Mouse (Mus musculus): Measurements from ENCODE around the gene Stra6. TPM values are rescaled to one million over a fixed set of nuclear protein-coding genes. Genes with fewer than 3 reads are reported as not detected.

Gene Stra6
- polyA plus RNA-seq, 1 experiment from 2014 or later, result 10.1 TPM

- ATAC-seq (ENCODE audit: low FRiP score, low TSS enrichment) (no peak), DNase-seq (no peak)
- Histone ChIP-seq H3K27me3 (ENCODE audit: control insufficient read depth, insufficient read depth, low read length) (no peaks in the 10 kb centered on the region), H3K4me2 (ENCODE audit: low read length) (no peak overlapping the region), H3K9ac (replicated peaks; ENCODE audit: low read length) (no peak overlapping the region), H3K4me1 (ENCODE audit: control insufficient read depth, insufficient read depth, low read length) (no peaks in the 10 kb centered on the region), H3K9me3 (ENCODE audit: control insufficient read depth, low read length) (no peaks in the 10 kb centered on the region), H3K36me3 (ENCODE audit: control insufficient read depth, insufficient read depth, low read length) (no peaks in the 10 kb centered on the region), H3K27ac (replicated peaks; ENCODE audit: low read depth, low read length) (no peak overlapping the region), H3K4me3 (replicated peaks; ENCODE audit: low read depth, low read length) (no peak overlapping the region)
- 82% methylated on average over 5 of the region's 5 CpGs for WGBS
Observed at GRCm38 (mm10) chr9:58031895-58032294, 31.7 kb upstream of the Stra6 start.

- Histone ChIP-seq H3K4me1 (ENCODE audit: control insufficient read depth, insufficient read depth, low read length) (peaks cover under 1% of the 10 kb centered on the region; the same call in 1 of the 2 replicates), H3K27ac (replicated peaks; ENCODE audit: low read depth, low read length) (no peak overlapping the region), H3K4me3 (replicated peaks; ENCODE audit: low read depth, low read length) (no peak overlapping the region), H3K9me3 (ENCODE audit: control insufficient read depth, low read length) (no peaks in the 10 kb centered on the region), H3K4me2 (ENCODE audit: low read length) (no peak overlapping the region), H3K9ac (replicated peaks; ENCODE audit: low read length) (no peak overlapping the region), H3K36me3 (ENCODE audit: control insufficient read depth, insufficient read depth, low read length) (no peaks in the 10 kb centered on the region), H3K27me3 (ENCODE audit: control insufficient read depth, insufficient read depth, low read length) (no peaks in the 10 kb centered on the region)
- WGBS, result 69% methylated on average over 2 of the region's 2 CpGs
- no peak for DNase-seq
- ATAC-seq (ENCODE audit: low FRiP score, low TSS enrichment), result no peak
Observed at GRCm38 (mm10) chr9:58035519-58035918, 28.1 kb upstream of the Stra6 start.

GRCm38 (mm10) chr9:58035951-58036698 lies 27.5 kb upstream of the Stra6 start:
- no peaks in the 10 kb centered on the region for H3K27me3 ChIP-seq (ENCODE audit: control insufficient read depth, insufficient read depth, low read length)
- H3K9ac ChIP-seq (replicated peaks; ENCODE audit: low read length), result no peak overlapping the region
- WGBS, result 79% methylated on average over 7 of the region's 7 CpGs
- ATAC-seq (ENCODE audit: low FRiP score, low TSS enrichment) (no peak), DNase-seq (no peak)
- no peak overlapping the region for H3K27ac ChIP-seq (replicated peaks; ENCODE audit: low read depth, low read length)
- no peaks in the 10 kb centered on the region for H3K9me3 ChIP-seq (ENCODE audit: control insufficient read depth, low read length)
- no peak overlapping the region for H3K4me2 ChIP-seq (ENCODE audit: low read length)
- peaks cover 7% of the 10 kb centered on the region for H3K4me1 ChIP-seq (ENCODE audit: control insufficient read depth, insufficient read depth, low read length)
- H3K4me3 ChIP-seq (replicated peaks; ENCODE audit: low read depth, low read length), result no peak overlapping the region
- no peaks in the 10 kb centered on the region for H3K36me3 ChIP-seq (ENCODE audit: control insufficient read depth, insufficient read depth, low read length)

GRCm38 (mm10) chr9:58036961-58037360 lies 26.6 kb upstream of the Stra6 start:
- H3K4me1 ChIP-seq (ENCODE audit: control insufficient read depth, insufficient read depth, low read length), result peaks cover 15% of the 10 kb centered on the region

GRCm38 (mm10) chr9:58038500-58039168 lies 25.0 kb upstream of the Stra6 start:
- H3K9ac ChIP-seq (replicated peaks; ENCODE audit: low read length), result no peak overlapping the region
- H3K9me3 ChIP-seq (ENCODE audit: control insufficient read depth, low read length), result no peaks in the 10 kb centered on the region
- H3K4me2 ChIP-seq (ENCODE audit: low read length), result no peak overlapping the region
- ATAC-seq (ENCODE audit: low FRiP score, low TSS enrichment), result peak; percentile 74; the same call in 1 of the 2 replicates
- peak; percentile 95 for DNase-seq
- H3K27ac ChIP-seq (replicated peaks; ENCODE audit: low read depth, low read length), result no peak overlapping the region
- no peaks in the 10 kb centered on the region for H3K27me3 ChIP-seq (ENCODE audit: control insufficient read depth, insufficient read depth, low read length)
- H3K4me3 ChIP-seq (replicated peaks; ENCODE audit: low read depth, low read length), result no peak overlapping the region
- peaks cover 32% of the 10 kb centered on the region for H3K4me1 ChIP-seq (ENCODE audit: control insufficient read depth, insufficient read depth, low read length)
- no peaks in the 10 kb centered on the region for H3K36me3 ChIP-seq (ENCODE audit: control insufficient read depth, insufficient read depth, low read length)
- 19% methylated on average over 19 of the region's 19 CpGs for WGBS

More at GRCm38 (mm10) chr9:58036961-58037360, 26.6 kb upstream of the Stra6 start:
- Histone ChIP-seq H3K27ac (replicated peaks; ENCODE audit: low read depth, low read length) (no peak overlapping the region), H3K4me2 (ENCODE audit: low read length) (no peak overlapping the region), H3K4me3 (replicated peaks; ENCODE audit: low read depth, low read length) (no peak overlapping the region), H3K36me3 (ENCODE audit: control insufficient read depth, insufficient read depth, low read length) (no peaks in the 10 kb centered on the region), H3K27me3 (ENCODE audit: control insufficient read depth, insufficient read depth, low read length) (no peaks in the 10 kb centered on the region), H3K9me3 (ENCODE audit: control insufficient read depth, low read length) (no peaks in the 10 kb centered on the region), H3K9ac (replicated peaks; ENCODE audit: low read length) (no peak overlapping the region)
- no peak for DNase-seq
- ATAC-seq (ENCODE audit: low FRiP score, low TSS enrichment), result no peak
- 81% methylated on average over 4 of the region's 4 CpGs for WGBS

GRCm38 (mm10) chr9:58040977-58041376 lies 22.6 kb upstream of the Stra6 start:
- Histone ChIP-seq H3K9ac (replicated peaks; ENCODE audit: low read length) (no peak overlapping the region), H3K27ac (replicated peaks; ENCODE audit: low read depth, low read length) (peak overlapping the region; percentile 73), H3K4me1 (ENCODE audit: control insufficient read depth, insufficient read depth, low read length) (peaks cover 55% of the 10 kb centered on the region)

GRCm38 (mm10) chr9:58042391-58042790 lies 21.2 kb upstream of the Stra6 start:
- no peak for DNase-seq
- Histone ChIP-seq H3K9ac (replicated peaks; ENCODE audit: low read length) (no peak overlapping the region; the same call in 1 of the 2 replicates), H3K9me3 (ENCODE audit: control insufficient read depth, low read length) (no peaks in the 10 kb centered on the region), H3K27ac (replicated peaks; ENCODE audit: low read depth, low read length) (peak overlapping the region; percentile 73), H3K4me3 (replicated peaks; ENCODE audit: low read depth, low read length) (no peak overlapping the region), H3K4me1 (ENCODE audit: control insufficient read depth, insufficient read depth, low read length) (peaks cover 67% of the 10 kb centered on the region), H3K4me2 (ENCODE audit: low read length) (no peak overlapping the region), H3K27me3 (ENCODE audit: control insufficient read depth, insufficient read depth, low read length) (no peaks in the 10 kb centered on the region), H3K36me3 (ENCODE audit: control insufficient read depth, insufficient read depth, low read length) (no peaks in the 10 kb centered on the region)
- ATAC-seq (ENCODE audit: low FRiP score, low TSS enrichment), result no peak
- 22% methylated on average over 10 of the region's 10 CpGs for WGBS

More at GRCm38 (mm10) chr9:58040977-58041376, 22.6 kb upstream of the Stra6 start:
- H3K4me3 ChIP-seq (replicated peaks; ENCODE audit: low read depth, low read length), result no peak overlapping the region
- 36% methylated on average over 4 of the region's 4 CpGs for WGBS
- no peak overlapping the region for H3K4me2 ChIP-seq (ENCODE audit: low read length)
- DNase-seq (no peak), ATAC-seq (ENCODE audit: low FRiP score, low TSS enrichment) (no peak)
- H3K36me3 ChIP-seq (ENCODE audit: control insufficient read depth, insufficient read depth, low read length), result no peaks in the 10 kb centered on the region
- no peaks in the 10 kb centered on the region for H3K9me3 ChIP-seq (ENCODE audit: control insufficient read depth, low read length)
- H3K27me3 ChIP-seq (ENCODE audit: control insufficient read depth, insufficient read depth, low read length), result no peaks in the 10 kb centered on the region

- WGBS, result 57% methylated on average over 10 of the region's 10 CpGs
- no peaks in the 10 kb centered on the region for H3K9me3 ChIP-seq (ENCODE audit: control insufficient read depth, low read length)
- no peaks in the 10 kb centered on the region for H3K27me3 ChIP-seq (ENCODE audit: control insufficient read depth, insufficient read depth, low read length)
- no peak overlapping the region for H3K4me2 ChIP-seq (ENCODE audit: low read length)
- peak overlapping the region; percentile 73 for H3K27ac ChIP-seq (replicated peaks; ENCODE audit: low read depth, low read length)
- H3K9ac ChIP-seq (replicated peaks; ENCODE audit: low read length), result no peak overlapping the region
- no peaks in the 10 kb centered on the region for H3K36me3 ChIP-seq (ENCODE audit: control insufficient read depth, insufficient read depth, low read length)
- DNase-seq, result no peak
- H3K4me1 ChIP-seq (ENCODE audit: control insufficient read depth, insufficient read depth, low read length), result peaks cover 78% of the 10 kb centered on the region
- no peak overlapping the region for H3K4me3 ChIP-seq (replicated peaks; ENCODE audit: low read depth, low read length)
- ATAC-seq (ENCODE audit: low FRiP score, low TSS enrichment), result no peak
Observed at GRCm38 (mm10) chr9:58043496-58044017, 20.0 kb upstream of the Stra6 start.

Data from midbrain, embryonic 14.5 days (tissue).